Mouse (Mus musculus) Muller cell, postnatal 12 days (primary cell): ENCODE measurements around the gene Phldb1.

Experiments used
- DNase-seq: peaks from one replicate; pipeline ENCODE4 v3.0.0-alpha.2; 2015; ENCODE audit errors: inconsistent ontology term

Gene Phldb1

DNA sequence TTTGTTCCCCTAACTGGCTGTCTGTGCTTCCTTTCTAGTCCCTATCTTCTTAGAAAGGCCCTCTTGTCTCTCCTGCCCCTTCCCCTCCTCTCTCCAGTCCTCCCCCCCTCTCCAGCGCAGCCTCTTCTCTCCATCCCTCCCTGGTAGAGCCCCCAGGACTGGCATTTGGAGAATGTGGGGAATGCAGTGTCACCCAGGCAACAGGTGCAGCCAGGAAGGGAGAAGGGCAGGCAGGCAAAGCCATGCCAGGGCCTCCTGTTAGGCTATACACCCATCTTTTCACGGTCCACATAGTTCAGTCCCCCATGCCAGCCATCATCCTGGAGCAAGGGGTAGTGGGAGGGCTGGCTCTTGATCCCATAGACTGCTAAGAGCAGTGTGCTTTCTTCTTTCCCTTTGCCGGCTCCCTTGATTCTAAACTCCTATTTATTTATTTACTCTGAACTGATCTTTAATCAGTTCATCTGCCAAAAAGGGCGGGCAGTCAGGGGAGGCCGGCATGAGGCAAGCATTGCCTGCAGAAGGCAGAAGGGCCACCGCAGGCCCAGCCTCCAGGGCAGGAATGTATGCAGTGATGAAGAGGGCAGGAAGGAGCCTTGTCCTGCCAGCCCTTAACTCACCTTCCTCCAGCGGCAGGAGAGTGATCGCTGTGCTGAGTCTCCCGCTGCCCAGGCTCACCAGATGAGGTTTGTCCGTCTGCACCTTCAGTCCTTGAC, 8.4 kb downstream of the Phldb1 start:
- peak; percentile 93 for DNase-seq

DNA sequence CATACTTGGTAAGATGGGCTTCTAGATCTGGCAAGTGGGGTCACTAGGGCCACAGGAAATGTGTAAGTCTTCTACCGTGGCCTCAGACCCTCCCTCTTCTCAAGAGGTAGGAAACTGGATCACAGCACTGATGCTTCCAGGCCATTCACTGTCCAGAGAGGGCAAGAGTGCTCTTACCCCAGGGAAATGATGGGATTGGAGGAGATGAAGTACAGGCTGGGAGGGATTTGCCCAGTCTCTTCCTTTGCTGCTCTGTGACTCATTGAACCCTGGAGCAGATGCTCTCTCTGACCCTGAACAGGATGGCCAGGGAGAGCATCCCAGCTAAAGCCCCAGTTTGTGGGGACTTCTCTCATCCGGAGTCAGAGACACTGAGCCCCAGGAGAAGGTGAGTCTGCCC, 10.3 kb downstream of the Phldb1 start:
- DNase-seq, result no peak

DNA sequence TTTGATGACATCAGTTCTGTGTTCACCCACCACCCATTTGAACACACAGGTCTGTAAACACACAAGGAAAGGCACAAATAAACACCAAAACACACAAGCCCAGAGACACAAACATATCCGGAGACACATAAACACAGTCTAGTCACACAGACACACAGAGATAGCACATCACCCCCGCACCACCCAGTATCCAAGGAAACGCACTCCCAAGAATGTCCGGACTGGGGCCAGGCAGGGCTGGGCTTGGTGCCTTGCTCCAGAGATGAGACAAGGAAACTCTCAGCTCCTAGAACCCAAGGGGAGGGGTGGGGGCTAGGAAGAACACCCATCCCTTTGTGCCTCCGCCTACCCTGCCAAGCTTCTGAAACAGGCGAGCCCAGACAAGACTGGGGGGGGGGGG, 10.8 kb downstream of the Phldb1 start:
- peak; percentile 95 for DNase-seq

DNA sequence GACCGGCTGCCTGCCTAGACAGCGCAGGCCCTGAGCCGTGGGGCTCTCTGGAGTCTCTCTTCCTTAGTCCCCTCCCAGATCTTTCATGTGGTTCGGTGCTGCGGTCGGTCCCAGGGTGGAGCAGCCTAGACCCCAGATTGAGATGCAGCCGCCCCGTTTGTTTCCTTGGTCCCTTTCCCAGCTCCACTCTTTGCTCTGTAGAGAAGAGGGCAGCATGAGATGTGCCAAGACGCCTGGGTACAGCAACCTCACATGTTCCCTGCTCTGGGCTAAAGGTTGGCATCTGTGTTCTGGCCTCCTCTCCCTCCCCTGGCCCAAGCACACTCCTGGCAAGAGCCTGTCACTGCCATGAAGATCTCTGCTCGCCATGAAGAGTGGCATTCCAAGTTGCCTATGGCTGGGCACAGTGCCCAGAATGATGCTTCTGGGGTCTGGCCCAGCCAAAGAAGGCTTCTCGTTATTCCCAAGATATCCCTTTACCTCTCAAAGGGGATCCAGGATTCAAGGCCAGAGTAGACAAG, 11.4 kb downstream of the Phldb1 start:
- DNase-seq, result peak; percentile 70

DNA sequence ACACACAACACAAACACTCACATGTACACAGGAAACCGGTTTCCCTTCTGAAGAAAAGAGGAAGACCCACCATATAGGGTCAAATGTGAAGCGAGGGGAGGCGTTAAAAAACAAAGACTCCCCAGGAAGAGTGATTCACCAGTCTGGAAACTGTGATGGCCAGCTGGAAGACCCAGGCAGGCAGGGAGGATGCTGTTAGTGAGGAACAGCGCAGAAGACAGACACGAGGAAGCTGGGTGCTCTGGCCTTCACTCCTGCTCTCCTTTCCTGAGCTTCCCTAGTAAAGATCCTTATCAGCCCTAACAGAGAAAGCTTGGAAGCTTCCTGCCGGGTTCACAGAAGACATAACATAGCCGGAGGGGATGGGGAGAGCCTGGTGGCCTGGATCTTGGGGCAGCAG, 12.0 kb downstream of the Phldb1 start:
- DNase-seq, result peak; percentile 79

DNA sequence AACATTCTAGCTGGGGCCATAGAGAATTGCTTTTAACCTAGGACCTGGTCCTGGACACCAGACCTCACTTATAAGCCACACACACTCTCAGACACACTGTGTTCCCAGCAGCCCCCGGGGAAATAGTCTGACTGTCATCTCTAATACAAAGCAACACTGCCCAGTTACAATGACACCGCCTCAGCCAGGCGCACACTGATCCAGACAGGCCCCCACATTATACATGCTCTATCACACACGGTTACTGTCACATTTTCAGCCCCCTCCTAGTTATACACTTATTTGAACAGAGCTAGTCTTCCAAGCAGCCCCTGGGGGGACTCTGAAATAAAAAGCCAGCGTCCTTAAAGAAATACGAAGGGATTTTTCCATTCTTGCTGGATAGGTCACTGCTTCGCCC, 12.4 kb downstream of the Phldb1 start:
- no peak for DNase-seq

DNA sequence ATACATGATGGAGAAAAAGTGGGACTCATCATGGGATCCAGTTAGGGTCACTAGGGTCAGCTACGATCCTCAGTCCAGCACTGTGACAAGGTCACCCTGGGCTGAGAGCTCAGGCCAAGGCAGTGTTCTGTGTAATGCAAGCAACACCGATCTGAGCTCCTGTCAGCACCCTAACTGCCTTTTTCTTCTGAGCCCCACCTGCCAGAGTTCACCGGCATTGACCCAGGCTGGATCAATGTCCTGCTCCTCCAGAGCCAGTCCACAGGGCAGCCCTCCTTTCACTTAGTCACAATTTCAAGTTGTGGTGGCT, 13.2 kb downstream of the Phldb1 start:
- DNase-seq, result no peak

DNA sequence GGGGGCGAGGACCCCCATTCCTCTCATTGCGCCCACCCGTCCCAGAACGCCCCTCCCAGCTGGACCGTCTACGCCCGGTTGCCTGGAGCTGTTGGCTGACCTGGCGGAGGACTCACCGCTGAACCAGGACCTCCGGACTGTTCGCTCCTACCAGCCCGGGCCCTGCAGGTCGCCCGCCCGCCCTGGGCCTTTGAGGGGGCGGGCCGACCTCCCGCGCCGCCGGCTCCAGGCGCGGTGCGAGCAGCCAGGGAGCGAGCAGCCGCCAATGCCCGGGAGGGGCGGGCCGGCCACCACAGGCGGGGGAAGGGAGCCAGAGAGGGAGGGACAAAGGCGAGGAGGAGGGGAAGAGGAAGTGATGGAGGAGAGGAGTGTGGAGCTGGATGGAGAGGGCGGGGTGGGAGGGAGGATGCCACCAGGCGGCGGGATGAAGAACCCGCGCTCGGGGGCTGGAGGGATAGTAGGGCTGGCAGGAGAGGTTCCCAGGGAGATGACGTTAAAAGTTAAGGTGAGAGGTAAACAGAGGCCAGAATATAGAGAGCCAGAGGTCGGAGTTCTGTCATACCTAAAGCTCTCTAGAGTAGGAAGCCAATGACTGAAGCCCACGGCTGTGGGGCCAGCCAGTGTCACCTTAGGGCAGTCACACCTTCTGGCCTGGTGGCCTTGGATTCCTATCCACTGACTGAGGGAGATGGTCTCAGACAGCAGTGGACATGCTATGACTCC, 13.7 kb downstream of the Phldb1 start:
- DNase-seq, result peak; percentile 97

DNA sequence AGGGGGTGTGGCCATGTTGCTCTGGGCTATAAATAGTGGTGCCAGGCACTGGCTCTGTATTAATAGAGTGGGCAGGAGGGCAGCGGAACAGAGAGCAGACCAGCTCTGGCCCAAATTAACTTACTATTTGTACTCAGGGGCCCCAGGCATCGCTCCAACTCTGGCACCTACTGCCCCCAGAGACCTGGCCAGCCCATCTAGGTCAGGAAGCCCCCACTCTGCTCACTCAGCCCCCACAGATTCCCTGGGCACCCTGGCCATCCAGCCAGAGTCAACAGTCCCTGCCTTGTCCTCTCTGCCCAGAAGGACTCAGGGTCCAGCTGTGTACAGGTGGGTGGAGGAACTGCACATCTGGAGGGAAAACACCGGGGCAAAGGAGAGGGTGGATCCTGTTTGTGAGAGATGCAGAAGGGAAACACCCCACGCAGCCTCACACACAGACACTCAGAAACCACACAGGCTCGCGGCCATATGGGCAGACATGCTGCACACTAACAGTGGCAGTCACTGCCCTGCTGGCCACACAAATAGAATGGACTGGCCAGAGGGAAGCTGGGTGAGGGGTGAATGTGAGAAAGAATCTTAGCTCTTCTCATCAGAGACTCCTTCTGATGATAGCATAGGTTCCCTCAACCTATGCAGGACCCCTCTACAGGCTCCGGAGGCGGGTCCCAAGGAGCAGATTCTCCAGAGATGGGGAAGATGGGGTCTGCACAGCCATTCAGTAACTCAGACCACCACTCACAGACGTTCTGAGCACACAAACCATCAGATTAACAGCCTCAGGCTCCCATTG, 14.4 kb downstream of the Phldb1 start:
- no peak for DNase-seq

DNA sequence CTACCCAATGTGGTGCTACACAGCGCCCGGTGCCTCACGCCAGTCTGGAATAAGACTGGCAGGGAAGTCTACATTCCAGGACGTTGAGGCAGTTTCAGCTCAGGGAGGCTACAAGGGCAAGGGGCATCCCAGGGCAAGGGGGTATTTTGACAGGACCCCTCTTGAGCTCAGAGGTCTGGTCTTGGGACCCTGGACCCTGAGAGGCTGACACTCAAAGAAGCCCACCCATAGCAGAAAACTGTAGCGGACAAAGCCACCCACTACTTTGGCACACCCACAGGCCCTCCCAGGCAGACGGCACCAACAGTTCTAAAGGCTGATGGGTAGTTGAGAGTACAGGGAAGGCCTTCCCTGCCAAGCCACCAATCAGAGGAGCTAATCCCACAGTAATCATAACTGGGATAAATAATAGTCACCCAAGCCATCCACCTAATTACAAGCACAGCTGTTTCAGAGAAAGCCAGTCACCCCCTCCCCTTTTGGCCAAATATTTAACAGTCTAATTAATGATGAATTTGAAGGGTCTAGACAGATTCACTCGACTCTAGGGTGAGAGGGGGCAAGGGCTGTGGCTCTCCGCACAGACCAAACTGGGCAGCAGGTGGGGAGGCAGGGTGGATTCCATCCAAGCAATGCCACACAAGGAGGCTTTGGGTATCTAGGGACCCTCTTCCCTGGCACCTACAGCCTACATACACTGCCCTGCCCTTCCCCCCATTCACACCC, 15.2 kb downstream of the Phldb1 start:
- peak; percentile 69 for DNase-seq

DNA sequence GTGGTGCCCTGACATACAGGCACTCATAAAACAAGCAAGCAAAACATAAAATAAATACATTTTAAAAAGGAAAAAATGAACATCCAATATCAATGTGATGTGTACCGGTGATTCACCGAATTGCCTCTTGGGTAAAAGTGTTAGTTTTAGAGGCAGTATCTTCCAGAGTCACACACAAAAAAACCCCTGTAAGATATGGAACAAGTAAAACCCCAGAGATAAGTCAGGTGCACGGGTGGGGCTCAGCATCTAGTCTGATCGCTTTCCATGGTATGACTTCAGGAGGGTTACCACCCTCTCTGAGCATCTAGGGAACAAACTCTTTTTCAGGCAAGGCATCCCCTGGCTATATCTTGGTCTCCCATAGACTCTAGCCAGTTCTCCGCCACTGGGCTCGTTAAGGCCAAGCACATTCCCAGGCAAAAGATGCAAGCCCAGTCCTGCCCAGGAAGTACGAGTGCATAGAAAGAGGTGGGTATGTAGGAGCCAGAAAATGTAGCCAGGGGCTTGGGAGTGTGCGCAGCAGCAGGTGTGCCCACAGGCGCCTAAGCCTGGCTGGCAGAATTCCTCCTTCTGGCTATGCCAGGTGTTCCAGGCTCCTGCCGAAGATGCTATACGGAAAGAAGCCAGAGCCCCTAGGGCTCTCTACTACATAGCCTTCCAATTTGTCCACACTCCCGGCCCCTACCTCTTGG, 15.9 kb downstream of the Phldb1 start:
- no peak for DNase-seq

DNA sequence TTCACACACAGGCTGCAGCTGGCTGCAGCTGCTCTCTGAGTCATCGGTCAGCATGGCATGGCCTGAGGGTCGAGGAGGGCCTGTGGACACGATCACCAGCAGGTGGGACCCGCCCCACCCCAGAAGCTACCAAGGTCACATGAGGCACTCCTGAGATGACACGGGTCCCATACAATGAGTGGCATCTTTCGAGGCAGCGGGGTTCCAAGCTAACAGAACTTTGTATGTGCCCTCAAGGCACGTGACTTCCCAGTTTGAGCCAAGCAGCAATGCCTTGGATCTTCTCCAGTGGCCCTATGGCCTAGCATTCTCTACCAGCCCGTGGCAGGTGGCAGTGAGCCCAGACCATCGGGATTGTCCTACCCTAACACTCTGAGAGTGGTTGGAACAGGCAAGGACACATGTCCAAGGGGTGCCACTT, 17.2 kb downstream of the Phldb1 start:
- peak; percentile 85 for DNase-seq

DNA sequence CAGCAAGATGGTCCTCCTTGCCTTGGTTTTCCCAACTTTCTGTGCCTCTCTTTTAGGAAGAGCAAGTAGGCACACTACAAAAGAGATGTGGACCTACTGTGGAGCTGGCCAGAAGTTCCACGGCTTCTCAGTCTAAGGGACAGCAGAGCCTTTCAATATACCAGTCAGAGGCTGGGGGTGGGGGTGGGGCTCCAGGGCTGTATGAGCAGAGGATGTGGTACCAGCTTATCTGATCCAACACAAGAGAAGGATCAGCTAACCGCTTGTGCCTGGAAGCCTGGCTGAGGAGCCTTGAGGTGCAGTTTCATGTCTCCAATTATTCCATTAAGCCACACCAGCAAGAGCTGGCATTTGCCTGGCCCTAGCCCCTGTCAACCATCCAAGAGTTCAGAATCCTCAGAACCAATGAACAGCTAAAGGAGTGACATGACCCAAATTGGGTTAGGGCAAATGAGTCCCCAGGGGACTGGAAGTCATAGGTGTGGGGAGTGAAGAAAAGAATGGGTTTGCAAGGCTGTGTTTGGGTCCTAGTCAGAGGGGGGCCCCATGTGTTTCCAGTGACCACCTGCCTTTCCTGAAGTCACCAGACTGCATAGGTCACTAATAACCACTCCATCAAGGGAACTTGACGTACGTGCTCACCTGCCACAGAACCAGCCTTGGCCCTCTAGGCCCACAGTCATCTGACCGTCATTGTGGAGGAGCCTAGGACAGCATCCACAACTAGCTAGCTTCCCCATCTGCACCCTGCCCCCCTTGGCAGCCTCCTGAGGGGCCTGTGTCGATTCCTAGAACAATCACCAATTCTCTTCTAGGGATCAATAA, 17.8 kb downstream of the Phldb1 start:
- DNase-seq, result no peak

DNA sequence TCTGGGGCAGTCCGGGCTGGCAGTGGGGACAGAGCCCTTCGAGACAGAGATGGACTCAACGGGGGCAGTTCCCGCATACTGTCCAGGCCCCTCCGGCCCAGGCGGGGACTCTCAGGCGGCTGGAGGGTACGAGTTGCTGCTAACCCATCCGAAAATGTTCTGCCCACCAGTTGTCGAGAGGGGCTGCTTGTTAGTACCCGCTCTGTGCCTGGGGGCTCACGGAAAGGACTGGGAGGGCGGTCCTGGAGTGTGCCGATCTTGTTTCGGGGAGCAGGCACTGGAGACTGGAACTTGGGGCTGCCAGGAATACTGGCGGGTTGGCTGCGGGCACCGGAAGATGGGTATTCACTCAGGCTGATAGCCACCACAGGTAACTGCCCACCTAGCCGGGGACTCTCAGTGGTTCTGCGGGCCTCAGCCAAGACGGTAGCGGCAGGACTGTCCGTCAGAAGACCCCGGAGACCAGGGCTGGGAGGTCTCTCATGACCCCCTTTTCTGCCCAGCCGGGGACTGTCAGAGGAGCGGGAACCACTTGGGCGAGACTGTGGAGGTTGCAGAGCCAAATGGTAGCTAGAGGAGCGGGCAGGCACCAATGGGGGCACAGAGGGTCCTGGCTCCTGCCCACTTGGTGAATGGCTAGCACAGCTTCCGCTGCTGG, 19.2 kb downstream of the Phldb1 start:
- no peak for DNase-seq

DNA sequence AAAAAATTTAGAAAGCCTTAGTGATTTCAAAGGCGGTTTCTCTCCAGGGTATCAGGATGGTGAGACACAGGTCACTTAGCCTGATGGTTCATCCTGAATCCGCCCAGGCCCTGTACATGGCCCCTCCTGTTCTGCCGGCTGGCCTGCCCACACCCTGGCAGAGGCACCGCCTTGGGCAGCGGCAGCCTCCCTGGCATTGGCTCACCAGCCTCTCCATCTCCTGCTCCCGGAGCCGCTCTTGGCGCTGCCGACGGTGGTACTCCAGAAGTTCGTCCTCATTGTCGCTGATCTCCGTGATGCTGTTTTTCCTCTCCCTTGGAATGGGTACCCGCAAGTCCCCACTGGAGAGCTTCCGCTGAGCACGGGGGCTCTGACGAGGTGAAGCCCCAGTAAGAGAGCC, 19.9 kb downstream of the Phldb1 start:
- DNase-seq, result no peak

DNA sequence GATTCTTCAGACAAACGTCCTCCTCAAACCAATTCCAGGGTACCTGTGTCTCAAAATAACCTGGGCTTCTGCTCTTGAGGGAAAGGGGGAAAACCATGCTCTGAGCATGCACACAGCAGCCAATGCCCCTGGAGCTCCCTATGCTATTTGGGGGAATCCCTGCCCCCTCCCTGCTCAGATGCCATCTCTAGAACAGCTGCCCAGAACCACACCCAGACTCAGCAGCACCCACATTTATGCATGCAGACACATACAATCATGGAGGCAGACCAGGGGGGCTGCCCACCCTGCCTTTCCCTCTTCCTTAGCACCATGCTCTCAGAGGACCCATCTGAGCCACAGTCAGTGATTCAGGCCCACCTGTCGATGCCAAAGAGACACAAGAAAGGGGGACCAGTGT, 21.4 kb downstream of the Phldb1 start:
- no peak for DNase-seq

DNA sequence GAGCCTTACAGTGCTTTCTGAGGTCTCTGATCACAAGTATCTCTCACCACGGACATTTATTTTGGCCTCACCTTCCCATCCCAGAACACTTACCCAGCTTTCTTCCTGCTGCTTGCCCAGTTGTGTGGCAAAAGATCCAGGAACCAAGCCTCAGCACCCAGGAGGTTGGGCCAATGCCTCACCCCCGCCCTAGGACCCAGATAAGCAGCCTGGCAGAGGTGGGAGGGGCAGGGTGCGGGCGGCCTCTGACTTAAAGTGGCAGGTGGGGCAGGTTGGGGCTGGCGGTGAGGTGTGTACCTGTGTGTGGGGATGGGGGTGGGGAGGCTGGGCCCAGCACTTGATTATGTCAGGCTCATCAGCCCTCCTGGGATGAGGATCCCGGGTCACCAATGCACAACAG, 21.9 kb downstream of the Phldb1 start:
- no peak for DNase-seq

DNA sequence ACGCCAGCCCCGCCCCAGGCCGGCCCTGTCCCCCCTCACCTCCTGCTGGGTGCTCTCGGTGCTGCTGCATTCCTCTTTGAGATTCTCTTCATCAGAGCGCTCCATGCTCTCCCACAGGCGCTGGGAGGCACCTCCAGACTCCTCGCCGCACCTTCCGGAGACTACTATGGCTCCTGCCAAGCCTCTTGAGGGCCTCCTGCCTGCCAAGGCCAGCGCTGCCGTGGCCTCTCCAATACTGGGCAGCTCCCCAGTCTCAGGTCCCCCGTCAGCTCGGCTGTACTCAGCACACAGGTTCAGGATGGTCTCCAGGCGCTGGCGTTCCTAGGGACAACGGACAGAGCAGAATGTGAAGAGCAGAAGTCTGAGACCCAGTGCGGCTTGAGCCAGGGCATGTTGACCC, 23.4 kb downstream of the Phldb1 start:
- no peak for DNase-seq

DNA sequence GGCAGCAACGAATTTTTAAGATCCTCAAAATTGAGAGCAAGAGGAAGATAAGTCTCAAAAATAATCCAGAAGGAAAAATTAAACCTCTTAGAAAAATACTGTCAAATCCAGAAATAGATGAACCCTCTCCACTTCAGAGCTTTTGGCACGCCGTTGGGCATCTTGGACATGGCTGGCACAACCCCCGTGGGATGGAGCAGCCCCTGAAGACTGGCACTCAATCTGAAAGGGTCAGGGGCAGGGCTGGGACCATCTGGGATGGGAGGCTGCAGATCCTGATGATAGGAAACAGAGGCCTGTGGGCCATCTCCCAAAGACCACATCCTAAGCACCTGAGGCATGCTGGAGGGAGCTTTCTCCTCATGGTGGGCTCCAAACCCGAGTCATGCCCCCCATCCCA, 24.8 kb downstream of the Phldb1 start:
- no peak for DNase-seq

DNA sequence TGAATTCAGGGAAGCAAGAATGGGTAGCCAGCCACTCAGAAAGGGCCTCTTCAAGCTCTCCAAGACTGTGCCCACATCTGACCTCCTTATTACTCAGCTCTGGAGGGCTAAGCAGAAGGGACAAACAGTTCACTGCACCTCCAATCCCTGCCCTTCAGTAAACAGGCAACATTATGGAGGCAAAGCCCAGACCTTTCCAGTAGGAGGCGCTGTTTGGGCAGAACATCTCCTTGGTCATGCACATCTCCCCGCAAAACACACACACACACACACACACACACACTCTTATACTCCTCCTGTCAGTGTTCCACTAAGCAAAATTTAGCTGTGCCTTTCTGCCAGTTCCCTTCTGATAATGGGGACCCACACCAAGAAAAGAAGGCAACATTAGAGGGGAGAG, 25.4 kb downstream of the Phldb1 start:
- no peak for DNase-seq
